Mouse (Mus musculus) brain, adult 2 months (tissue): Measurements from ENCODE around the gene Tpt1.
"Not testable (repeated sequence)": the region's sequence is repeated elsewhere in the genome, so short reads cannot be mapped to it uniquely, and the experiment has no call there.

Experiments
- DNase-seq: peaks from one replicate; pipeline ENCODE4 v3.0.0; 2011; ENCODE audit warnings: low read depth, low spot score

Gene Tpt1

GRCm38 (mm10) chr14:75844111-75844695 is 690 bp upstream of the Tpt1 start:
- no peak for DNase-seq

GRCm38 (mm10) chr14:75845698-75846115 is 814 bp downstream of the Tpt1 start:
- peak; percentile 94 for DNase-seq

GRCm38 (mm10) chr14:75847669-75848068 is 2.8 kb downstream of the Tpt1 start:
- no peak for DNase-seq

GRCm38 (mm10) chr14:75848482-75848881 is 3.6 kb downstream of the Tpt1 start:
- DNase-seq: no peak

- no peak for DNase-seq
These were observed 4.3 kb downstream of the Tpt1 start for GRCm38 (mm10) chr14:75849236-75849635.

DNA sequence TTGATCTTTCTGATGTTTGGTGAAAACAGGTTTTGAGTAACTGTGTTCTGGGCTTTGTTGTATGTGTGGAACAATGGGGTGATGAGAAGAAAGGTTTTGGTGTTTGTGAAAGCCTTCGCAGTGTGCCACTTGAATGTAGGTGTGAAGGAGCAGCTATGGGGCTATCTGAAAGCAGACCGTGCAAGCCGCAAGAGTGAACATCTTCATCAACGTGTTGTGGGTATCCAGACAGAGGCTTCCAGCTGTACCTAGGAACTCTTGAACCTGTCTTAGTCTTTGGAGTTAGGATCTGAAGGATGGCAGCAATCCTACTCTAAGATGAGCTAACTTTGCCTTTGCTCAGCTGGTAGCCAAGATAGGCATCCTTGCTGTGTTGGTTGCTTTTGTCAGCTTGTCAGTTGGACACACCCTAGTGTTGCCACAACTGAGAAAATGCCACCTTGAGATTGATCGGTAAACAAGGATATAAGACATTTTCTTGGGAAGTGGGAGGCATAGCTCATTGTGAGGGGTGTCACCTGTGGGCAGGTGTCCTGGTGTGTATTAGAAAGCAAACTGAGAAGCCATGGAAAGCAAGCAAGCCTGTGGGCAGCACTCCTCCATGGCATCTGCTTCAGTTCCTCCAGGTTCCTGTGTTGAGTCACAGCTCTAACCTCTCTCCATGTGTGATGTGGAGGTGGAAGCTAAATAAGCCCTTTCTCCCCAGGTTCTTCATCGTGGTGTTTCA is 5.1 kb downstream of the Tpt1 start:
- peak; percentile 89 for DNase-seq

DNA sequence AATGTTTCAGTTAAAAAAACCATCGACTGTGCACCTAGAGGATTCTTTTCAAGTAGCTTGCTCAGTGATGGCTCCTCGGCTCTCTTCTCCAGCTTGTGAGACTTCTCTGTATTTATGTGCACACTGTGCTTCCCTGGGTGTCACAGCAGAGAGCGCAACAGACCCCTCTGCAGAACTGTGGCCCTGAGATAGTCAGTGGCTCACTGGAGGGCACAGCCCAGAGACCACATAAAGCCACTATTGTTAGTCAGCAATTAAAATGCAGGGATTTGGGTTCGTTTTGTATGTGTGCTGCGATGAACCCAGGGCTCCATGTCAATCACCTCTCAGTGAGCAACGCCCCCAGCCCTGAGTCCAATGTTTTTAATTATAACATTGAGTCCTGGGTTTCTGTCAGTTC is 5.9 kb downstream of the Tpt1 start:
- no peak for DNase-seq

GRCm38 (mm10) chr14:75852016-75852415 is 7.1 kb downstream of the Tpt1 start:
- DNase-seq: no peak

- peak; percentile 78 for DNase-seq
These were observed 10.5 kb downstream of the Tpt1 start for GRCm38 (mm10) chr14:75855263-75855992.

GRCm38 (mm10) chr14:75858181-75858580 is 13.3 kb downstream of the Tpt1 start:
- DNase-seq: no peak

- no peak for DNase-seq
These were observed 14.7 kb downstream of the Tpt1 start for GRCm38 (mm10) chr14:75859619-75860018.

DNA sequence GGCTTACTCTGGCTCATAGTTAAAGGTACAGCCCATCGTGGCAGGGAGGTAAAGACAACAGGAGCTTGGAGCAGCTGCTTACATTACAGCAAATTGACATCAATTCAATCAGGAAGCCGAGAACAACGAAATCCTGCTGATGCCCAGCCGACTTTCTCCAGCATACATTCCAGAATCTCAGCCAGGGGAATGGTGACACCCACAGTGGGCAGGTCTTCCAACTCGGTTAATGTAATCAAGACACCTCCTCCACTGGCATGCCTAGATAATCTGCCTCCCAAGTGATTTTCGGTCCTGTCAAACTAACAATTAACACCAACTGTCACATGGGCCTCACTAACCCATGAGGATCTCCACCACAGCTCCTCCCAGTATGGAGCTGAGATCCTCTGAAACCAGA is 17.8 kb downstream of the Tpt1 start:
- no peak for DNase-seq

- peak; percentile 72 for DNase-seq
These were observed 18.9 kb downstream of the Tpt1 start for GRCm38 (mm10) chr14:75863549-75864409.

- DNase-seq: no peak
These were observed 21.9 kb downstream of the Tpt1 start for GRCm38 (mm10) chr14:75866706-75867333.

DNA sequence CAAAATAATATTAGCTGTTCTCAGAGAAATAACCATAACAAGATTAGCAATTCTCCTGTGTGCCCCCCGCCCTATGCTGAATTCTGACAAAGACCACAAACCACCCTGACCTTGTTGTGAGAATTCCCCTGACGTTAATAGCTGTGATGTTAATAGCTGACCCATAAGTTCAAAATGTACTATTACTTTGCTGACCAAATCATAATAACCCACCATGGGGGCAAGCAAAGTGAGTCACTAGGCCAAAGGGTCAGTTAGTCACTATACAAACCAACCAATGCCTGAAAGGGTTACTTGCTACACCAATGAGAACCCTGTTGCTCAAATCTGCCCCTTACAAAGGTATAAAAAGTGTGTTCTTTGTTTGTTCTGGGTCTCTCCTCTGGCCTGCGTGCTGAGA is 23.1 kb downstream of the Tpt1 start:
- DNase-seq: not testable (repeated sequence)

GRCm38 (mm10) chr14:75869769-75870363 is 25.0 kb downstream of the Tpt1 start:
- DNase-seq: no peak

- DNase-seq: peak; percentile 88
These were observed 25.7 kb downstream of the Tpt1 start for GRCm38 (mm10) chr14:75870631-75871030.

- DNase-seq: no peak
These were observed 26.2 kb downstream of the Tpt1 start for GRCm38 (mm10) chr14:75871111-75871510.

DNA sequence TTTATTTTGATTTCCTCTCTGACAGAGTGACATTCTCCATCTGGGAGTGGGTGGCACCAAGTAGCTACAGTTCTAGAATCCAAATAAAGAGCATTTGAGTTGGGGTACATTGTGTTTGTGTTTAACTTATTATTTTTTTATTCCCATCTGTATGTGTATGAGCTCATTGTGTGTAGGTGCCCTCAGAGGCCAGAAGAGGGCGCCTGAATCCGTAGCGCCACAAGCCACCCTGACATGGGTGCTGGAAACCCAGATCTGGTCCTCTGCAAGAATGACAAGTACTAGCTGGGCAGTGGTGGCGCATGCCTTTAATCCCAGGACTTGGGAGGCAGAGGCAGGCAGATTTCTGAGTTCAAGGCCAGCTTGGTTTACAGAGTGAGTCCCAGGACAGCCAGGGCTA is 26.9 kb downstream of the Tpt1 start:
- no peak for DNase-seq

- DNase-seq: no peak
These were observed 28.7 kb downstream of the Tpt1 start for GRCm38 (mm10) chr14:75873612-75874011.
